Mouse (Mus musculus) neural tube, embryonic 14.5 days (tissue): ENCODE results near the gene Chst4. TPM values are rescaled to one million over a fixed set of nuclear protein-coding genes. Genes with fewer than 3 reads are reported as not detected.

Experiments used
- polyA plus RNA-seq: library from polyadenylated mRNA; unstranded; fragments of >200 nt; fragmentation: Nextera tagmentation; extraction: Ambion mirVana; gene quantifications from 2 replicates; pipeline ENCODE4 v1.2.1, GENCODE M21; 2014

The Chst4 gene
- polyA plus RNA-seq, 1 experiment from 2014 or later: not detected

Other genes with a start within 250 kb of the Chst4 start
- 5.2 and 7.7 TPM in 2 replicates for gene Phlpp2, start 171.2 kb downstream of the Chst4 start, polyA plus RNA-seq
- gene Marveld3, start 77.5 kb downstream of the Chst4 start, polyA plus RNA-seq: 1.0 and 1.1 TPM in 2 replicates
- not detected in 2 replicates for gene Tat, start 49.3 kb downstream of the Chst4 start, polyA plus RNA-seq
- 21.6 and 25.1 TPM in 2 replicates for gene Zfp612, start 40.0 kb upstream of the Chst4 start, polyA plus RNA-seq
- gene Gm21964, start 61.5 kb upstream of the Chst4 start, polyA plus RNA-seq: not detected in 2 replicates
- not detected in 2 replicates for gene Gm17720, start 63.0 kb upstream of the Chst4 start, polyA plus RNA-seq
- gene Calb2, start 128.5 kb upstream of the Chst4 start, polyA plus RNA-seq: 30.3 and 42.7 TPM in 2 replicates
- gene Cmtr2, start 175.9 kb upstream of the Chst4 start, polyA plus RNA-seq: 9.6 and 13.2 TPM in 2 replicates
- 0.22 and 0.37 TPM in 2 replicates for gene Hydin, start 227.2 kb upstream of the Chst4 start, polyA plus RNA-seq